Mouse (Mus musculus) C2C12 (cell line): ENCODE measurements around the gene Egfr. TPM values are rescaled to one million over a fixed set of nuclear protein-coding genes. Genes with fewer than 3 reads are reported as not detected.

Source experiments
- H3K27me3 ChIP-seq: one replicate; pipeline ENCODE4 v1.6.1; 2011; ENCODE audit not compliant: control insufficient read depth, insufficient read depth, insufficient read length
- H3K36me3 ChIP-seq: one replicate; pipeline ENCODE4 v1.6.1; 2011; ENCODE audit not compliant: control insufficient read depth, insufficient read depth
- H3K4me3 ChIP-seq: one replicate; pipeline ENCODE4 v1.5.1; 2011; ENCODE audit warnings: mild to moderate bottlenecking, control low read depth; ENCODE audit not compliant: poor library complexity, insufficient read depth, severe bottlenecking
- H3K79me2 ChIP-seq: one replicate; pipeline ENCODE4 v1.6.1; 2011; ENCODE audit not compliant: control insufficient read depth, insufficient read depth
- H3K79me3 ChIP-seq: one replicate; pipeline ENCODE4 v1.6.1; 2011; ENCODE audit warnings: low read depth, control low read depth
- H3ac ChIP-seq: one replicate; pipeline ENCODE3; 2011; ENCODE audit warnings: low read depth; ENCODE audit not compliant: control insufficient read depth, insufficient read length
- CEBPB ChIP-seq: IDR thresholded peaks from one replicate; pipeline ENCODE4 v1.6.1; 2011; ENCODE audit warnings: low read depth, mild to moderate bottlenecking, control low read depth, moderate library complexity
- CTCF ChIP-seq: IDR thresholded peaks from one replicate; pipeline ENCODE4 v1.5.1; 2011; ENCODE audit not compliant: control insufficient read depth, insufficient read depth, insufficient read length
- FOSL1 ChIP-seq: IDR thresholded peaks from one replicate; pipeline ENCODE4 v1.8.0; 2011; ENCODE audit warnings: mild to moderate bottlenecking, low read length; ENCODE audit not compliant: poor library complexity, insufficient read depth, severe bottlenecking
- MAX ChIP-seq: IDR thresholded peaks from one replicate; pipeline ENCODE4 v1.6.1; 2011; ENCODE audit warnings: mild to moderate bottlenecking, control low read depth
- MYOD1 ChIP-seq: IDR thresholded peaks from one replicate; pipeline ENCODE4 v1.6.1; 2011; ENCODE audit warnings: low read depth; ENCODE audit not compliant: control insufficient read depth, insufficient read length
- MYOG ChIP-seq: IDR thresholded peaks from one replicate; pipeline ENCODE4 v1.6.1; 2011; ENCODE audit not compliant: control insufficient read depth, insufficient read length; ENCODE audit errors: extremely low read depth
- USF1 ChIP-seq: IDR thresholded peaks from one replicate; pipeline ENCODE4 v1.6.1; 2011; ENCODE audit warnings: low read depth, mild to moderate bottlenecking, control low read depth, moderate library complexity
- polyA plus RNA-seq: library from polyadenylated mRNA; unstranded; fragments of >200 nt; fragmentation: generic; extraction: Trizol; gene quantifications from one replicate; pipeline ENCODE4 v1.2.1, GENCODE M21; 2012; ENCODE audit warnings: missing spikeins

The Egfr gene
- polyA plus RNA-seq, 1 experiment, result 3.8 TPM

DNA sequence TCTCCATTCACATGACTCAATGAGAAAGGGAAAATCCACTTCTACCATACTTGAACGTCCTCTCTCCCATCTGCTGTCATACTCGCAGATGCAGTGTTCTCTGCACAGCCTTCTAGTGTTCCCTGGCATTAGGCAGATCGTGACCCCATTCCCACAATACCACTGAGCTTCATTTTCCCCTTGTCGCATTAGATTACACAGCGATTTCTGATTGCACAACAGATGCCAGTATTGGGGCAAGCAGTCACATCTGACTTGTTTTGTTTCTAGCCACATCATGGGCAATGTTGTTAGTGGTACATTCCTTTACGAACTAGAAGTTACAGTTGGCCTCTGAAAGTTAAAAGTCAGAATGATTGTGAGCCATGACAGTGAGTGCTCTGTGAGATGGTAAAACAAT is 68.1 kb downstream of the Egfr start:
- Histone ChIP-seq H3K79me3 (no peaks in the 10 kb centered on the region), H3K27me3 (no peaks in the 10 kb centered on the region), H3K4me3 (no peak overlapping the region), H3ac (no peak overlapping the region), H3K79me2 (no peaks in the 10 kb centered on the region), H3K36me3 (no peaks in the 10 kb centered on the region)
- no peak for TF ChIP-seq FOSL1
- peak; percentile 90 for TF ChIP-seq CEBPB

DNA sequence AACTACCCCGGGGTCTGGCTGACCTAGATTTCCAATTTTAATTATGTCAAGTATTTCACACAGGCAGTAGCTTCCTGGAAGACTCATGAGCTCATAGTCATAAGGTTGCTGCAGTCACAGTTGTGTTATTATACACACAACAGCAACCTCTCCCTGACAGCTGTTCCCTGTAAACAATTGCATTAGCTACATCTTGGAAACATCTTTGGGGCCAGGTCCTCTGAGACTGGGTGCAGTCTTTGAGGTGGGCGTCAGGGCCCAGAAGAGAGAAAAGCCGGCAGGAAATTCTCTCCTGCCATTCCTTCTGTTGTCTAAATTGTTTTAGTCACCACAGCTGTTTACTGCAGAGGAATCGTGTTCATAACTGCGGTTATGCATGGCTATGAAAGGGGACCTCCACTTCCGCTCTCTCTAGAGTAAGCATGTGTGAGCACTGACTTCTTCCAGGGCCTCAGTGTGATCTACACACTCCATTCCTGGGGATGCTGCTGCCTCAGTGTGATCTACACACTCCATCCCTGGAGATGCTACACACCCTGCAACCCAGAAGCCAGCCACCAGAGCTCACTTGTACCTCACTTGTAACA is 69.8 kb downstream of the Egfr start:
- no peaks in the 10 kb centered on the region for H3K36me3 ChIP-seq
- no peaks in the 10 kb centered on the region for H3K79me2 ChIP-seq
- no peaks in the 10 kb centered on the region for H3K27me3 ChIP-seq
- no peak overlapping the region for H3ac ChIP-seq
- no peak overlapping the region for H3K4me3 ChIP-seq
- no peaks in the 10 kb centered on the region for H3K79me3 ChIP-seq
- TF ChIP-seq MYOD1, result peak; percentile 51
- no peak for TF ChIP-seq USF1

DNA sequence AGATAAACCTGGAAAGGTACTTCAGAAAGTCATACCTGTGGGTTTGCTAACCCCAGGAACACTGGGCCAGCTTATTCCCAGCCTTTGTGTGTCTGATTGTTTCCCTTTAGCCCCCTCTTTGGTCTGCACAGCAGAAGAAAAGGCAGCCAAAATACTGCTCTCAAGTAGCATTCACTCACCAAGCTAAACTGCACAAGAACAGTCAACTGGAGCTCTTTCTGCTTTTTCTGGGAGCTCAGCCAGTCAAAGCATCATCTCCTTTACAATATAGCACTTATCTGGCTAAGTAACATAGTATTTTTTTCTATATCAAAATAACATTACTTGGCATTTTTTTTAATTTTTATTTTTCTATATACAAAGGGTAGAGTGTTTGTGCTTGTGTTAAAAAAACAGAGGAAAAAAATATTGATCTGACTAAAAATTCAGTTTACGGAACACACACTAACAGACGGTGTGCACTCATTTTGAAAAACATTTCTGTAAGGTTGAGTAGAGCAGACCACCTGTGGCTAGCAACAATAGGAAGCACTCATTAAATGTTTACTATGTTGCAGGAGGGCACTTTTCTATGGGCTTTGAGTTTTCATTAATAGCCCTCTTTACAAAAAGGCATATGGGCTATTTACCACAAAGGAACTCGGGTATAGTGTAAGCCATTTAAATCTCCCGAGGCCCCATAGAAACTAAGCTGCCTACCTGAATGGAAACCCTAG is 72.0 kb downstream of the Egfr start:
- Histone ChIP-seq H3K27me3 (no peaks in the 10 kb centered on the region), H3K4me3 (no peak overlapping the region), H3K36me3 (no peaks in the 10 kb centered on the region), H3ac (no peak overlapping the region), H3K79me3 (no peaks in the 10 kb centered on the region), H3K79me2 (no peaks in the 10 kb centered on the region)
- TF ChIP-seq CTCF, result no peak
- no peak for TF ChIP-seq FOSL1
- no peak for TF ChIP-seq CEBPB
- TF ChIP-seq MYOG, result no peak
- TF ChIP-seq MYOD1, result no peak
- no peak for TF ChIP-seq USF1
- TF ChIP-seq MAX, result no peak

DNA sequence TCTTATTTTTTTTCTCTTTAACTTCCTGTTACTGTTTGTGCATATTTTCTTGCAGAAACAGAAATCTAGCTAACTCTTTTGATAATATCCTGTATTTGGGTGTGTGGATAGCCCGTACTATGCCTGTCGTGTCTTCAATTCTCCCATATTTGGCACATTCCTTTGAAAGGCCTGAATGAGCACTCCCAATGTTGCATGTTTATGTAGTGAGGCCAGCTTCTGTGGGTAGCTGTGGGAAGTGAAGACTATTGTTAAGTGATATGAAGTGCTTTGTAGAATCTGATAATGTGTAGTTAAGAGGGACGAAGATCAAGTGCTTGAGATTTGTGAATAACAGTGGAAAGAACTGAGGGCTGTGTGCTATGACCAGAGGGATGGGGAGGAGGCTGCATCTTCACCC is 77.5 kb downstream of the Egfr start:
- no peaks in the 10 kb centered on the region for H3K27me3 ChIP-seq
- H3K4me3 ChIP-seq, result no peak overlapping the region
- no peaks in the 10 kb centered on the region for H3K79me3 ChIP-seq
- TF ChIP-seq CTCF (no peak), MYOG (no peak)
- H3K79me2 ChIP-seq, result no peaks in the 10 kb centered on the region
- no peak overlapping the region for H3ac ChIP-seq
- H3K36me3 ChIP-seq, result no peaks in the 10 kb centered on the region

DNA sequence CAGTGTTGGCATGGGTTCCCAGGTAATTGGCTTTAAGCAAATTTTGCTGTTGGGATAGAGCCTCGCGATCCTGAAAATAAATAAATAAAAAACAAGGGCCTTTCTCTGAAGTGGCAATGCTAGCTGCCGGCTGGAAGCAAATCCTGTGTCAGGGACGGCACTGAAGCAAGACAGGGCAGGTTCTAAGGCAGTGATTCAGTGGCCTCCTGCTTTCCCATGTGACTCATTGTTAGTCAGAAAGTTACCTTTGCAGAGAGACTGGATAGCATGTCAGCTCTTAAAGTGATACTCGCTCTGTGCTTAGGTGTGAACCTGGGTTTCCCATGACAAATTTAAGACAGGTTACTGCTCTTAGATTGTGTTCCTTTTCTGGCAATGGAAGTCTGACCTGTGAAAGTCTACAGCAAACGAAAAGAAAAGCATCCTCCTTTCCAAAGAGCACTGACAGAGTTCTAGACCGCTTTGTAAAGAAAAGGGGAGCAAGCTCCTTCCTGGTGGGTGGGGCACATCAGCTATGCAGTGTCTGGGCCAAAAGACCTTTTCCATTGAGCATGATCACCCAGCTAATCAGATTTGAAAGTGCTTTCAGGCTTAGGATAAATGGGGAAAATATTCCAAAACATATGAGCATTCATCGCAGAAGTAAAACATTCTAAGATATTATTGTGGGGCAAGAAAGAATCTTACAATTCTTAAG is 78.7 kb downstream of the Egfr start:
- TF ChIP-seq CTCF (no peak), MYOG (no peak), USF1 (no peak)
- Histone ChIP-seq H3K27me3 (no peaks in the 10 kb centered on the region), H3K36me3 (no peaks in the 10 kb centered on the region), H3K4me3 (no peak overlapping the region), H3K79me3 (no peaks in the 10 kb centered on the region), H3K79me2 (no peaks in the 10 kb centered on the region), H3ac (no peak overlapping the region)

DNA sequence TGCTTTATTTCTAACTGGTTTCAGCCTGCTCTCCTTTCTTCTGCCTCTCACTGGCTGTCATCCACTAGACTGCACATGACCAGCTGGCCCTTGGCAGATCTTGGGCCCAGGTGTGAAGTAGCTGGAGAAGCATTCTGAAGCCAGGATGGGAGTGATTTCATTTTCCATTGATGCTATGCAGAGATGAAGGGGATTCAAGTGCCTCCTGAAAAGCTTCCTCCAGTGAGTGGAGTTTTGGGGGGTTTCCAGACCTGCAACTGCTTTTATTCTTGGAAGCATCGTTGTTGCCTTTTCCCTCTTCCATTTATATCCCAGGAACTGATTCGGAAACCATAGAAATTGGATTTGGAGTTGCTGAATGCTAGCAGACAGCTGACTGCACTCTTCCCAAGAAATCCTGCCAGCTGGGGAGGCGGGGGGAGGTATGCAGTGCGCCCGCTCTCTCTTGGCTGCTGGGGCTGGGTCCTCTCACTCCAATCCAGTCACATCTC is 80.0 kb downstream of the Egfr start:
- Histone ChIP-seq H3K4me3 (no peak overlapping the region), H3K36me3 (no peaks in the 10 kb centered on the region), H3K79me3 (no peaks in the 10 kb centered on the region), H3K27me3 (no peaks in the 10 kb centered on the region), H3K79me2 (no peaks in the 10 kb centered on the region), H3ac (no peak overlapping the region)
- TF ChIP-seq FOSL1 (no peak), MAX (no peak), CEBPB (no peak), MYOG (no peak), MYOD1 (no peak), USF1 (no peak), CTCF (no peak)
